Mouse (Mus musculus): Measurements from ENCODE around the gene Klc3. TPM values are rescaled to one million over a fixed set of nuclear protein-coding genes. Genes with fewer than 3 reads are reported as not detected.

The Klc3 gene
- polyA plus RNA-seq, 1 experiment from 2014 or later = 1.2 TPM

GRCm38 (mm10) chr7:19426888-19427287 lies 23.0 kb upstream of the Klc3 start:
- Histone ChIP-seq H3K27ac (replicated peaks) (no peak overlapping the region), H3K9ac (replicated peaks) (no peak overlapping the region), H3K27me3 (replicated peaks) (peaks cover 9% of the 10 kb centered on the region; the same call in 1 of the 2 replicates), H3K4me3 (replicated peaks) (no peak overlapping the region), H3K36me3 (peaks cover 77% of the 10 kb centered on the region), H3K9me3 (replicated peaks) (no peaks in the 10 kb centered on the region), H3K4me1 (no peaks in the 10 kb centered on the region), H3K4me2 (no peak overlapping the region)
- ATAC-seq (ENCODE audit: low FRiP score) = no peak
- WGBS = 85% methylated on average over 6 of the region's 6 CpGs

GRCm38 (mm10) chr7:19426349-19426748 lies 22.4 kb upstream of the Klc3 start:
- H3K27me3 ChIP-seq (replicated peaks) = peaks cover 13% of the 10 kb centered on the region; the same call in 1 of the 2 replicates
- no peaks in the 10 kb centered on the region for H3K9me3 ChIP-seq (replicated peaks)
- no peak for ATAC-seq (ENCODE audit: low FRiP score)
- no peak overlapping the region for H3K4me2 ChIP-seq
- 68% methylated on average over 6 of the region's 6 CpGs for WGBS
- H3K36me3 ChIP-seq = peaks cover 71% of the 10 kb centered on the region
- no peak overlapping the region for H3K4me3 ChIP-seq (replicated peaks)
- H3K9ac ChIP-seq (replicated peaks) = no peak overlapping the region
- no peak overlapping the region for H3K27ac ChIP-seq (replicated peaks)
- H3K4me1 ChIP-seq = peaks cover 3% of the 10 kb centered on the region; the same call in 1 of the 2 replicates

- H3K9ac ChIP-seq (replicated peaks) = no peak overlapping the region
- no peaks in the 10 kb centered on the region for H3K9me3 ChIP-seq (replicated peaks)
- peaks cover 15% of the 10 kb centered on the region for H3K4me1 ChIP-seq
- H3K4me3 ChIP-seq (replicated peaks) = no peak overlapping the region
- H3K27me3 ChIP-seq (replicated peaks) = peaks cover 32% of the 10 kb centered on the region
- H3K27ac ChIP-seq (replicated peaks) = no peak overlapping the region
- H3K4me2 ChIP-seq = no peak overlapping the region
- H3K36me3 ChIP-seq = peaks cover 48% of the 10 kb centered on the region
- ATAC-seq (ENCODE audit: low FRiP score) = no peak
- WGBS = 66% methylated on average over 4 of the region's 4 CpGs
These were observed 20.1 kb upstream of the Klc3 start for GRCm38 (mm10) chr7:19424051-19424450.

- Histone ChIP-seq H3K4me2 (no peak overlapping the region), H3K36me3 (peaks cover 39% of the 10 kb centered on the region), H3K27me3 (replicated peaks) (peaks cover 41% of the 10 kb centered on the region), H3K4me1 (peaks cover 15% of the 10 kb centered on the region), H3K4me3 (replicated peaks) (no peak overlapping the region), H3K9ac (replicated peaks) (no peak overlapping the region), H3K9me3 (replicated peaks) (no peaks in the 10 kb centered on the region), H3K27ac (replicated peaks) (no peak overlapping the region)
- ATAC-seq (ENCODE audit: low FRiP score) = no peak
- 91% methylated on average over 3 of the region's 3 CpGs for WGBS
These were observed 19.2 kb upstream of the Klc3 start for GRCm38 (mm10) chr7:19423083-19423482.

GRCm38 (mm10) chr7:19420821-19421636 lies 17.1 kb upstream of the Klc3 start:
- Histone ChIP-seq H3K9me3 (replicated peaks) (no peaks in the 10 kb centered on the region), H3K4me3 (replicated peaks) (peak overlapping the region; percentile 48), H3K9ac (replicated peaks) (peak overlapping the region; percentile 47), H3K27ac (replicated peaks) (no peak overlapping the region), H3K36me3 (peaks cover 19% of the 10 kb centered on the region), H3K4me2 (peak overlapping the region; percentile 82), H3K27me3 (replicated peaks) (peaks cover 56% of the 10 kb centered on the region), H3K4me1 (peaks cover 15% of the 10 kb centered on the region)
- WGBS = 11% methylated on average over 43 of the region's 43 CpGs
- peak; percentile 96 for ATAC-seq (ENCODE audit: low FRiP score)

GRCm38 (mm10) chr7:19420121-19420520 lies 16.2 kb upstream of the Klc3 start:
- Histone ChIP-seq H3K27me3 (replicated peaks) (peaks cover 56% of the 10 kb centered on the region), H3K9me3 (replicated peaks) (no peaks in the 10 kb centered on the region), H3K4me1 (peaks cover 15% of the 10 kb centered on the region), H3K4me2 (peak overlapping the region; percentile 38), H3K36me3 (peaks cover 10% of the 10 kb centered on the region), H3K4me3 (replicated peaks) (0 out of 2 replicates have a peak overlapping the region, but pooled peaks have one; percentile 4), H3K9ac (replicated peaks) (no peak overlapping the region), H3K27ac (replicated peaks) (no peak overlapping the region)
- ATAC-seq (ENCODE audit: low FRiP score) = no peak
- WGBS = 6% methylated on average over 28 of the region's 28 CpGs

- Histone ChIP-seq H3K9me3 (replicated peaks) (no peaks in the 10 kb centered on the region), H3K9ac (replicated peaks) (no peak overlapping the region), H3K27ac (replicated peaks) (no peak overlapping the region), H3K4me2 (no peak overlapping the region), H3K27me3 (replicated peaks) (peaks cover 49% of the 10 kb centered on the region), H3K4me3 (replicated peaks) (no peak overlapping the region), H3K36me3 (no peaks in the 10 kb centered on the region), H3K4me1 (peaks cover 14% of the 10 kb centered on the region)
- WGBS = 80% methylated on average over 15 of the region's 15 CpGs
- ATAC-seq (ENCODE audit: low FRiP score) = no peak
These were observed 12.7 kb upstream of the Klc3 start for GRCm38 (mm10) chr7:19416590-19416989.

- H3K4me3 ChIP-seq (replicated peaks) = no peak overlapping the region
- H3K9me3 ChIP-seq (replicated peaks) = no peaks in the 10 kb centered on the region
- no peak for ATAC-seq (ENCODE audit: low FRiP score)
- H3K9ac ChIP-seq (replicated peaks) = no peak overlapping the region
- no peaks in the 10 kb centered on the region for H3K4me1 ChIP-seq
- WGBS = 92% methylated on average over 3 of the region's 3 CpGs
- no peak overlapping the region for H3K27ac ChIP-seq (replicated peaks)
- no peak overlapping the region for H3K4me2 ChIP-seq
- H3K36me3 ChIP-seq = no peaks in the 10 kb centered on the region
- peaks cover 30% of the 10 kb centered on the region for H3K27me3 ChIP-seq (replicated peaks)
These were observed 9.6 kb upstream of the Klc3 start for GRCm38 (mm10) chr7:19413525-19413924.

- Histone ChIP-seq H3K4me3 (replicated peaks) (no peak overlapping the region), H3K4me1 (no peaks in the 10 kb centered on the region), H3K4me2 (no peak overlapping the region), H3K9me3 (replicated peaks) (no peaks in the 10 kb centered on the region), H3K27me3 (replicated peaks) (0 out of 2 replicates have a peak, but pooled peaks cover 15% of the 10 kb centered on the region), H3K9ac (replicated peaks) (no peak overlapping the region), H3K27ac (replicated peaks) (no peak overlapping the region), H3K36me3 (no peaks in the 10 kb centered on the region)
- ATAC-seq (ENCODE audit: low FRiP score) = no peak
- 70% methylated on average over 5 of the region's 5 CpGs for WGBS
These were observed 7.9 kb upstream of the Klc3 start for GRCm38 (mm10) chr7:19411783-19412182.

- no peak for ATAC-seq (ENCODE audit: low FRiP score)
These were observed 7.0 kb upstream of the Klc3 start for GRCm38 (mm10) chr7:19410766-19411344.

GRCm38 (mm10) chr7:19409753-19410152 lies 5.8 kb upstream of the Klc3 start:
- Histone ChIP-seq H3K36me3 (no peaks in the 10 kb centered on the region), H3K27me3 (replicated peaks) (peaks cover 20% of the 10 kb centered on the region), H3K9ac (replicated peaks) (no peak overlapping the region), H3K27ac (replicated peaks) (no peak overlapping the region), H3K9me3 (replicated peaks) (no peaks in the 10 kb centered on the region), H3K4me2 (no peak overlapping the region), H3K4me1 (0 out of 2 replicates have a peak, but pooled peaks cover 2% of the 10 kb centered on the region), H3K4me3 (replicated peaks) (no peak overlapping the region)
- 64% methylated on average over 6 of the region's 6 CpGs for WGBS
- no peak for ATAC-seq (ENCODE audit: low FRiP score)

More at GRCm38 (mm10) chr7:19410766-19411344, 7.0 kb upstream of the Klc3 start:
- 78% methylated on average over 11 of the region's 11 CpGs for WGBS
- Histone ChIP-seq H3K27ac (replicated peaks) (no peak overlapping the region), H3K4me3 (replicated peaks) (no peak overlapping the region), H3K9me3 (replicated peaks) (no peaks in the 10 kb centered on the region), H3K36me3 (no peaks in the 10 kb centered on the region), H3K4me2 (no peak overlapping the region), H3K9ac (replicated peaks) (no peak overlapping the region), H3K4me1 (no peaks in the 10 kb centered on the region), H3K27me3 (replicated peaks) (peaks cover 12% of the 10 kb centered on the region; the same call in 1 of the 2 replicates)

- Histone ChIP-seq H3K9ac (replicated peaks) (no peak overlapping the region), H3K4me2 (peak overlapping the region; percentile 41), H3K27me3 (replicated peaks) (peaks cover 52% of the 10 kb centered on the region), H3K4me3 (replicated peaks) (0 out of 2 replicates have a peak overlapping the region, but pooled peaks have one; percentile 3), H3K9me3 (replicated peaks) (0 out of 2 replicates have a peak, but pooled peaks cover 2% of the 10 kb centered on the region), H3K27ac (replicated peaks) (no peak overlapping the region), H3K4me1 (peaks cover 11% of the 10 kb centered on the region), H3K36me3 (no peaks in the 10 kb centered on the region)
- peak; percentile 69; the same call in 1 of the 2 replicates for ATAC-seq (ENCODE audit: low FRiP score)
- 1% methylated on average over 19 of the region's 19 CpGs for WGBS
These were observed 1.5 kb upstream of the Klc3 start for GRCm38 (mm10) chr7:19405417-19405816.
